Mouse (Mus musculus): ENCODE results near the gene Ifna16. TPM values are rescaled to one million over a fixed set of nuclear protein-coding genes. Genes with fewer than 3 reads are reported as not detected.

Ifna16 gene
- polyA plus RNA-seq, 1 experiment: not detected

DNA sequence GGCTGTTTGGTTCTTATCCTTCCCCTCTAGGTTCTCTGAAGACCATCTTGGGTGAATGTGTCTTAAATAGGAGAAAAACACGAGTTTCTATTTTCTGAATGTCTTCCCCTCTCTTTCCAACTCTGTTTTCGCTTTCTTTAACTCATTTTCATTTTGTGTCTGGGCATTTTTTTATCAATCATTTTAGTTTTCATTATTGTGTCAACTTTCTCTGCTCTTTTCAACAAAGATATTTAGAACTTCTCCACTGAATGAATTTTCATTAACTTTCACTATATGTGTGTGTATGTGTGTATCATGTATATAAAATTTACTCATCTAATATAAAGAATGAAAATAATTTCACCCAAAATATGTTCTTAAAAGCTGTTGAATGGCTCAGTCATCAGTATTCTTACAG, 14.5 kb upstream of the Ifna16 start, which contains the start of gene Ifnab:
TSS of gene Ifnab (minus strand) at position 101 of the 400 bp plus-strand sequence.
- Histone ChIP-seq H3K4me1 (ENCODE audit: control insufficient read depth, insufficient read depth, low read length) (no peaks in the 10 kb centered on the region; the same call in 1 of the 2 replicates), H3K27ac (ENCODE audit: control insufficient read depth, insufficient read depth, low read depth, low read length, poor library complexity) (no peak within 1 kb of the TSS), H3K4me3 (replicated peaks; ENCODE audit: control insufficient read depth, low read depth, low read length) (no peak within 1 kb of the TSS)
- WGBS: 60% methylated on average over 2 of the region's 2 CpGs
- TF ChIP-seq CTCF (IDR thresholded peaks at IDR 0.05; ENCODE audit: control insufficient read depth, insufficient read depth, low read length): no peak

DNA sequence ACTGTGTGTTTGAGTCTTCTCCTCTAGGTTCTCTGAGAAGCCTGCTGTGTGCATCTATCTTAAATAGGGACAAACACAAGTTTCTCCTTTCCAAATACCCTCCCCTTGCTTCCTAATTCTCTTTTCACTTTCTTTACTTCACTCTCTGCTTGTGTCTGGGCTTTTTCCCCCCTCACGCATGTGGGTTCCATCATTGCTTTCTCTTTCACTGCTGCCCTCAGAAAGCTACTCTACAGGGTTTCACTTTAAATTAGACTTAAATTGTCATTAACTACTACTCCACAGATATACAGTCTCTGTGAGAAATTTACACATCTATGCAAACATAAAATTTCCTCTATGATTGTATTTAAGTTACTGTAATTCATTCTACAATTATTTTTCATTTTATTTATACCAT, 7.1 kb upstream of the Ifna16 start, which contains the start of gene Ifna2:
TSS of gene Ifna2 (minus strand) at position 101 of the 400 bp plus-strand sequence.
- 57% methylated on average over 1 of the region's 1 CpGs for WGBS
- Histone ChIP-seq H3K4me1 (ENCODE audit: control insufficient read depth, insufficient read depth, low read length) (no peaks in the 10 kb centered on the region), H3K27ac (ENCODE audit: control insufficient read depth, insufficient read depth, low read depth, low read length, poor library complexity) (no peak within 1 kb of the TSS), H3K4me3 (replicated peaks; ENCODE audit: control insufficient read depth, low read depth, low read length) (no peak within 1 kb of the TSS)
- TF ChIP-seq POLR2A (IDR thresholded peaks at IDR 0.05; ENCODE audit: borderline replicate concordance, control insufficient read depth, low read depth, low read length): no peak
- TF ChIP-seq CTCF (IDR thresholded peaks at IDR 0.05; ENCODE audit: control insufficient read depth, insufficient read depth, low read length): no peak

DNA sequence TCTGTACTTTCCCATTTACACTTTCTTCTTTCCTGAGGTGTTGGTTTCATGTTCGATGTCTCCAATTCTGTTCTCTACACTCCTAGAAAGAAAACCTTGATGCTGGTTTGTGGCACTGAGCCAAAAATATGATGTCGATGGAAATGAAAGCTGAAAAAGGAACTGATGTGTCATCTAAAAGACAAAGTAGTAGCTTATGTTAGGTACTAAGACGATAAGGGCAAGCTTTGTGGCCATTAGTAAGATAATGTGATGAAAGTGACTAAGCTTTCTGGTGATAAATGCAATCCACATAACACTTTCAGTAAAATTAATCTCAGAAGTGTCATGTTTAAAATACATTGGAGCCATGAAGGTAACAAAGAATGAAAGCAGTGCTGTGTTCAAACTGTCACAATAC, 4.6 kb upstream of the Ifna16 start:
- WGBS: 3% methylated on average over 3 of the region's 3 CpGs
- H3K4me3 ChIP-seq (replicated peaks; ENCODE audit: control insufficient read depth, low read depth, low read length): no peak overlapping the region
- TF ChIP-seq POLR2A (IDR thresholded peaks at IDR 0.05; ENCODE audit: borderline replicate concordance, control insufficient read depth, low read depth, low read length): no peak
- TF ChIP-seq CTCF (IDR thresholded peaks at IDR 0.05; ENCODE audit: control insufficient read depth, insufficient read depth, low read length): no peak
- no peaks in the 10 kb centered on the region for H3K4me1 ChIP-seq (ENCODE audit: control insufficient read depth, insufficient read depth, low read length)
- no peak overlapping the region for H3K27ac ChIP-seq (ENCODE audit: control insufficient read depth, insufficient read depth, low read depth, low read length, poor library complexity)

- Histone ChIP-seq H3K27ac (ENCODE audit: control insufficient read depth, insufficient read depth, low read depth, low read length, poor library complexity) (no peak overlapping the region), H3K4me1 (ENCODE audit: control insufficient read depth, insufficient read depth, low read length) (no peaks in the 10 kb centered on the region), H3K4me3 (replicated peaks; ENCODE audit: control insufficient read depth, low read depth, low read length) (no peak overlapping the region)
- TF ChIP-seq CTCF (IDR thresholded peaks at IDR 0.05; ENCODE audit: control insufficient read depth, insufficient read depth, low read length) (no peak), POLR2A (IDR thresholded peaks at IDR 0.05; ENCODE audit: borderline replicate concordance, control insufficient read depth, low read depth, low read length) (no peak)
- WGBS: 35% methylated on average over 8 of the region's 8 CpGs
Measured at GRCm38 (mm10) chr4:88680362-88680761, 3.6 kb upstream of the Ifna16 start.

DNA sequence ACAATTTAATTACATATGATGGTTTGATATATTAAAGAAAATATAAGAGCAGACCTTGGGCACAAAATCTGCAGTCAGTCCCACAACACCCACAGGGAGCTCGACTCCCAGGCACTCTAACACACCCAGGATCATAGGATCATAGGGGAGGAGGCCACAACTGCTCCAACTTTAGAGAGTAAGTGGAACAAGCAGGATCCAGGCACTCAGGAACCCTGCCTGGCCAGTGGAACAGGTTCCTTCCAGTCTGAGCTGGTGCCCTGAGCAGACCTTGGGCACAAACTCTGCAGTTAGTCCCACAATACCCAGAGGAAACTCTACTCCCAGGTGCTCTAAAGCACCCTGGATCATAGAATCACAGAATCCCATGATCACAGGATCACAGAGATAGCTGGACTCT, 21.3 kb downstream of the Ifna16 start:
- TF ChIP-seq CTCF (IDR thresholded peaks at IDR 0.05; ENCODE audit: control insufficient read depth, insufficient read depth, low read length) (no peak), POLR2A (IDR thresholded peaks at IDR 0.05; ENCODE audit: borderline replicate concordance, control insufficient read depth, low read depth, low read length) (no peak)
- 27% methylated on average over 1 of the region's 1 CpGs for WGBS
- Histone ChIP-seq H3K4me1 (ENCODE audit: control insufficient read depth, insufficient read depth, low read length) (no peaks in the 10 kb centered on the region), H3K4me3 (replicated peaks; ENCODE audit: control insufficient read depth, low read depth, low read length) (no peak overlapping the region), H3K27ac (ENCODE audit: control insufficient read depth, insufficient read depth, low read depth, low read length, poor library complexity) (no peak overlapping the region)

DNA sequence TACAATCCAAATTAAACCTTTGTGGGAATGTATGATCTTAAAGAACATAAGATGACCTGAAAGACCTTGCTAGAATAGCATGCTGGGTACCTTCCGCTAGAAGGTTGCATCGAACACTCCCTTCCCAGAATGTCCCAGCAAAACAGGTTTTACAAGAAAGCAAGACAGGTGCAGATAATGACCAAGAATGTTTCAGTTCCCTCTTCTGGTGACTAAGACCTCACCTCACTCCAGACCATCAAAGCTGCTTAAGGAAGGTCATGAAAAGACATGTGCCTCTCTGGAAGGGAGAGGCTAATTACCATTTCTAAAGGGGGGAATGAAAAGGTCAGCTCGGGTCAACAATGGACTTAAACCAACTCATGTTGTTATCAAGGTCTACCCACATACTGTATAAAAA, 23.1 kb downstream of the Ifna16 start:
- Histone ChIP-seq H3K4me3 (replicated peaks; ENCODE audit: control insufficient read depth, low read depth, low read length) (no peak overlapping the region), H3K27ac (ENCODE audit: control insufficient read depth, insufficient read depth, low read depth, low read length, poor library complexity) (no peak overlapping the region), H3K4me1 (ENCODE audit: control insufficient read depth, insufficient read depth, low read length) (no peaks in the 10 kb centered on the region)
- 80% methylated on average over 3 of the region's 3 CpGs for WGBS
- no peak for TF ChIP-seq POLR2A (IDR thresholded peaks at IDR 0.05; ENCODE audit: borderline replicate concordance, control insufficient read depth, low read depth, low read length)
- no peak for TF ChIP-seq CTCF (IDR thresholded peaks at IDR 0.05; ENCODE audit: control insufficient read depth, insufficient read depth, low read length)

GRCm38 (mm10) chr4:88644359-88644758, 32.4 kb downstream of the Ifna16 start, which contains the start of gene Ifna13:
TSS of gene Ifna13 (minus strand) at chr4:88644459.
- WGBS: 1% methylated on average over 2 of the region's 2 CpGs
- Histone ChIP-seq H3K4me3 (replicated peaks; ENCODE audit: control insufficient read depth, low read depth, low read length) (no peak within 1 kb of the TSS), H3K4me1 (ENCODE audit: control insufficient read depth, insufficient read depth, low read length) (no peaks in the 10 kb centered on the region), H3K27ac (ENCODE audit: control insufficient read depth, insufficient read depth, low read depth, low read length, poor library complexity) (no peak within 1 kb of the TSS)
- TF ChIP-seq POLR2A (IDR thresholded peaks at IDR 0.05; ENCODE audit: borderline replicate concordance, control insufficient read depth, low read depth, low read length) (no peak), CTCF (IDR thresholded peaks at IDR 0.05; ENCODE audit: control insufficient read depth, insufficient read depth, low read length) (no peak)

- TF ChIP-seq POLR2A (IDR thresholded peaks at IDR 0.05; ENCODE audit: borderline replicate concordance, control insufficient read depth, low read depth, low read length): no peak
- no peak for TF ChIP-seq CTCF (IDR thresholded peaks at IDR 0.05; ENCODE audit: control insufficient read depth, insufficient read depth, low read length)
- Histone ChIP-seq H3K4me3 (replicated peaks; ENCODE audit: control insufficient read depth, low read depth, low read length) (no peak overlapping the region), H3K27ac (ENCODE audit: control insufficient read depth, insufficient read depth, low read depth, low read length, poor library complexity) (no peak overlapping the region), H3K4me1 (ENCODE audit: control insufficient read depth, insufficient read depth, low read length) (no peaks in the 10 kb centered on the region)
- 45% methylated on average over 2 of the region's 2 CpGs for WGBS
Measured at GRCm38 (mm10) chr4:88642526-88642925, 34.2 kb downstream of the Ifna16 start.

Data from bone marrow, adult 2 months (tissue).